Mouse (Mus musculus) bone marrow, adult 2 months (tissue): ENCODE results near the gene Prtg.

Experiments
- CTCF ChIP-seq: fragments of 200-500 bp; IDR thresholded peaks from 2 replicates; pipeline ENCODE4 v1.5.1; 2011; ENCODE audit warnings: low read length, control low read depth; ENCODE audit not compliant: control insufficient read depth, insufficient read depth
- POLR2A ChIP-seq: fragments of 200-500 bp; IDR thresholded peaks from 2 replicates; pipeline ENCODE4 v1.6.1; 2011; ENCODE audit warnings: low read depth, mild to moderate bottlenecking, control low read depth, low read length, borderline replicate concordance; ENCODE audit not compliant: control insufficient read depth

GRCm38 (mm10) chr9:72925935-72926258, 119.2 kb downstream of the Prtg start:
- no peak for TF ChIP-seq POLR2A
- TF ChIP-seq CTCF: no peak
